Mouse (Mus musculus): ENCODE measurements around the gene Cox6a2. TPM values are rescaled to one million over a fixed set of nuclear protein-coding genes. Genes with fewer than 3 reads are reported as not detected.

Gene Cox6a2
- total and polyA plus RNA-seq, 3 experiments, result 0.70 to 4.1 (median 1.1) TPM

GRCm38 (mm10) chr7:128249998-128250397 is 43.8 kb upstream of the Cox6a2 start:
- Histone ChIP-seq H3K79me2 (replicated peaks; ENCODE audit: control insufficient read depth, extremely low read depth, insufficient read depth, poor library complexity, severe bottlenecking) (no peaks in the 10 kb centered on the region), H3K27ac (ENCODE audit: insufficient read depth, low read depth) (no peak overlapping the region), H3K4me1 (ENCODE audit: control insufficient read depth in 1 of 2, insufficient read depth in 2 of 2) (no peaks in the 10 kb centered on the region), H3K9ac (ENCODE audit: insufficient read depth, low read depth) (no peak overlapping the region), H3K27me3 (replicated peaks) (no peaks in the 10 kb centered on the region), H3K9me3 (replicated peaks; ENCODE audit: low read length) (no peaks in the 10 kb centered on the region), H3K36me3 (replicated peaks in 1 of 2; ENCODE audit: control insufficient read depth in 1 of 2, insufficient read depth in 1 of 2, low read length in 1 of 2) (peaks cover 2 to 31% of the 10 kb centered on the region in 2 experiments), H3K4me3 (replicated peaks in 1 of 3; ENCODE audit: low read depth in 2 of 3, low read length in 2 of 3, poor library complexity in 1 of 3) (no peak overlapping the region), H3K4me2 (ENCODE audit: insufficient read depth, low read depth, poor library complexity, severe bottlenecking) (no peak overlapping the region)
- no peak for DNase-seq (ENCODE audit: extremely low read depth)
- TF ChIP-seq POLR2AphosphoS2 (IDR thresholded peaks at IDR 0.05; ENCODE audit: low read depth, low read length) (no peak), ZMIZ1 (IDR thresholded peaks at IDR 0.05; ENCODE audit: low read depth, low read length) (no peak), ZC3H11A (IDR thresholded peaks at IDR 0.05; ENCODE audit: low read depth, low read length) (no peak), ELF1 (IDR thresholded peaks at IDR 0.05; ENCODE audit: low read depth, low read length) (no peak), TCF12 (IDR thresholded peaks at IDR 0.05; ENCODE audit: low read depth, low read length) (no peak), USF1 (IDR thresholded peaks at IDR 0.05; ENCODE audit: low read depth, low read length) (no peak), ZKSCAN1 (IDR thresholded peaks at IDR 0.05; ENCODE audit: borderline replicate concordance, low read depth, low read length) (no peak), MAFK (IDR thresholded peaks at IDR 0.05; ENCODE audit: insufficient replicate concordance, low read length) (no peak), MAZ (IDR thresholded peaks at IDR 0.05; ENCODE audit: low read depth, low read length) (no peak), USF2 (conservative IDR thresholded peaks at IDR 0.05; ENCODE audit: low read depth, low read length) (no peak), JUND (conservative IDR thresholded peaks at IDR 0.05; ENCODE audit: low read depth, low read length) (no peak), CTCF (conservative IDR thresholded peaks at IDR 0.05 in 1 of 2, IDR thresholded peaks at IDR 0.05 in 1 of 2; ENCODE audit: low read depth in 2 of 2, low read length in 2 of 2) (no peak), MYC (IDR thresholded peaks at IDR 0.05; ENCODE audit: low read depth, low read length) (no peak), PAX5 (IDR thresholded peaks at IDR 0.05; ENCODE audit: low read length) (no peak), ETS1 (conservative IDR thresholded peaks at IDR 0.05; ENCODE audit: low read depth, low read length) (no peak), NRF1 (IDR thresholded peaks at IDR 0.05; ENCODE audit: low read depth, low read length) (no peak), UBTF (IDR thresholded peaks at IDR 0.05; ENCODE audit: low read depth, low read length) (no peak), CHD2 (IDR thresholded peaks at IDR 0.05; ENCODE audit: low read length) (no peak), HCFC1 (IDR thresholded peaks at IDR 0.05; ENCODE audit: low read depth, low read length) (no peak), SMC3 (IDR thresholded peaks at IDR 0.05; ENCODE audit: low read depth, low read length) (no peak)
- in situ Hi-C loops (cut with MboI; ENCODE audit: low pct_ligation_motif_present, low pct_unique_long_range_greater_than_20kb, low sequenced_read_pairs) (no loop called here), dilution Hi-C loops (cut with MboI; ENCODE audit: extremely low pct_ligation_motif_present, extremely low pct_unique_long_range_greater_than_20kb, low sequenced_read_pairs) (no loop called here)

Data from CH12.LX (cell line).